Comparison of ENCODE assay signal across 8 mouse cellular contexts in genomic region chr4:115784769-115785510, GRCm38 (mm10). TPM values are rescaled to one million over a fixed set of nuclear protein-coding genes. Genes with fewer than 3 reads are reported as not detected.
DNase-seq lines count a peak whose midpoint lies in the region; ATAC-seq lines count a peak whose summit lies in the region.

Gene Atpaf1 (plus strand): TSS chr4:115784812.

- peak; percentile 75 to 77 for DNase-seq in adrenal gland, adult 18-20 months (ENCODE audit: low spot score in 2 of 2)
- peak; percentile 70 for DNase-seq in embryo, embryonic 10.5 days (ENCODE audit: low spot score)
- peak; percentile 71 for DNase-seq in gastrocnemius, postnatal 25 days
- peak; percentile 89 for DNase-seq in intestine, embryonic 14.5 days (ENCODE audit: low spot score)
- peak; percentile 69 to 83 for DNase-seq in left cerebral cortex, postnatal 14 days (ENCODE audit: low spot score in 2 of 2)
- peak; percentile 85 for DNase-seq in right cerebral cortex, postnatal 25 days
- DNase-seq in urinary bladder, postnatal 36 days (ENCODE audit: low spot score in 2 of 2): peak; percentile 64 to 69

- H3K4me2 ChIP-seq in intestine, embryonic 14.5 days (ENCODE audit: low read length): peak within 1 kb of the TSS; percentile 82

- H3K27me3 ChIP-seq in intestine, embryonic 14.5 days (replicated peaks; ENCODE audit: control insufficient read depth, insufficient read depth, low read length): no peaks in the 10 kb centered on the region

- peaks cover 6% of the 10 kb centered on the region; the same call in 1 of the 2 replicates for H3K4me1 ChIP-seq in intestine, embryonic 14.5 days (replicated peaks; ENCODE audit: control insufficient read depth, insufficient read depth, low read length)

- peak within 1 kb of the TSS; percentile 69 for H3K4me3 ChIP-seq in intestine, embryonic 14.5 days (ENCODE audit: low read depth, low read length)

- peak within 1 kb of the TSS; percentile 64 for H3K27ac ChIP-seq in intestine, embryonic 14.5 days (ENCODE audit: low read depth)

- H3K9ac ChIP-seq in intestine, embryonic 14.5 days (ENCODE audit: low read length): peak within 1 kb of the TSS; percentile 81

- peaks cover 13% of the 10 kb centered on the region for H3K36me3 ChIP-seq in intestine, embryonic 14.5 days (ENCODE audit: control insufficient read depth, insufficient read depth, low read length)

- under 1% methylated on average over 55 of the region's 69 CpGs for whole genome bisulfite sequencing in intestine, embryonic 14.5 days

- peak; percentile 87 for ATAC-seq in intestine, embryonic 14.5 days (replicated peaks; ENCODE audit: low FRiP score, low TSS enrichment, low read depth)
- ATAC-seq in megakaryocyte-erythroid progenitor cell, adult 5-6 weeks (replicated peaks; ENCODE audit: low FRiP score, low TSS enrichment, poor library complexity, severe bottlenecking): peak; percentile 69

- intact Hi-C loops in left cerebral cortex, postnatal 14 days (cut with DNase I): no loop called here

- H3K9me3 ChIP-seq in intestine, embryonic 14.5 days (ENCODE audit: control insufficient read depth, low read length): no peaks in the 10 kb centered on the region

RNA-seq across cellular contexts. Expression of gene Atpaf1, which starts in this region (rescaled TPM):
- total RNA-seq in adrenal gland, adult 18-20 months (2021): 10 to 100 TPM; 45.2 to 51.9 TPM
- total RNA-seq in gastrocnemius, postnatal 25 days (2021): 10 to 100 TPM; 48.9 to 49.3 TPM
- polyA plus RNA-seq in intestine, embryonic 14.5 days (2014; fragmentation: Nextera tagmentation; extraction: Ambion mirVana): 62.7 and 73.0 TPM in 2 replicates
- 10 to 100 TPM; 39.2 to 42.3 TPM for total RNA-seq in left cerebral cortex, postnatal 14 days (2021)
- total RNA-seq in megakaryocyte-erythroid progenitor cell, adult 5-6 weeks (2014; fragmentation: Nextera tagmentation): 13.2 and 17.2 TPM in 2 replicates
- 16.5 and 17.8 TPM in 2 replicates for total RNA-seq in megakaryocyte-erythroid progenitor cell, adult 5-6 weeks (2017)

Comparison
In these comparisons a context has a peak if more than half of its experiments do, and no peak if none do; other contexts are left out.
1. Peak in every context shown above with its lines: DNase-seq, ATAC-seq, H3K4me3 ChIP-seq and H3K27ac ChIP-seq.